Mouse (Mus musculus) cerebral cortex, adult 2 months (tissue): Measurements from ENCODE around the gene Trub2.

ENCODE experiments used
- WGBS: fragments of 180-500 bp; shearing (Covaris S2); methylation state at CpG from one replicate; pipeline ENCODE4 v1.1.7; 2018; 5-methylcytosine and 5-hydroxymethylcytosine counted together

Gene Trub2

DNA sequence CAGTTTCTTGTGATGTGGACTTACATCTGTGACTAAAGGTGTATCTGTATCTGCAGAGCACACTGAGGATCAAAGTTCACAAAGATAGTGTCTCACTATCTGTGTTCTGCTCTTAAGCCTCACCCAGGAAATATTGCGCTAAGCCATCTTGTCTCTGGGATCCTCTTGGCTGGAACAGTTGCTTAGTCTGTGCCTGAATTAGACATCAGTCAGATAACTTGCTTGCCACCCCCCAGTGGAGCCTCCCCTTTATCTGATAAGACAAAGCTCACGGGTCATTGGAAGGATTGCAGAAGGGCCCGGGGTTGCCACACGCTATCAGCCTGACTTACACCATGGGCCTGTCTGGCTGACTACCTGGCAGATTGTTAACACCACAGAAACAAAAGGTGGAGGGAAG lies 15.0 kb downstream of the Trub2 start:
- WGBS, result 94% methylated on average over 4 of the region's 4 CpGs

DNA sequence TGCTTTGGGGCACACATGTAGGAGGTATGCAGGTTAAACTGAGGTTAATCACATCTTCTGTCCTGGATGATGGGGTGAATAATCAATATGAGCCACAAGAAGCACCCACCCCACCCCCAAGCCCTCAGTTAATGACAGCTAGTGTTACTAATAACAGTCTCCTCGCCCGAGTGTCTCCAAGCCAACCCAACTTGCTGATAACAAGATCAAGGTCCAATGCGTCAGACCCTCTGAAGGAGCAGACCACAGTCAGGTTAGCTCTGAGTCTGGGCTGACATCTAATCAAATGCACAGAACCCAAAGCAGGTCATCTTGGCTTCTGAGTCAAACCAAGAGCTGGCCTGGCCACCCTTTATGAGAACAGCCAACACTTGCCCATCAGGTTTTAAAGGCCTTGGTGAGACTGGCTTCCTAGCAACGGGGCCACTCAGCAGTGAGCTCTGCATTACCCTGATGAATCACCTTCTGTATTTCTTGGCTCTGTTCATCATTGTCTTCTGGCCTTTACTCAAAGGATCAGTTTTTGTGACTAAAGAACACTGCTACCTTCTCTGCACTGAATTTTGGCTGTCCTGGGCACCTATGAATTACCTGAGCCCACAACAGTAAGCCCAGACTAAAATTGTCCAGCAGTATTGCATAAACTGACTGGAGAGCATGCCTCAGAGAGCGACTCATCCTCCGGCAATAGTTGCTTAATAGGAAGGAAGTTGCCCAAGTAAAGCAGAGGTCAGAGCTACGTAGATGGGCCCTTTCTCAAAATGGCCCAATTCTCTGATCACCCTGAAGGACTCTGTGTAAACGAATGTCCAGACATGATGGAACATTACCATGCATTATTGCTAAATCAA lies 16.5 kb downstream of the Trub2 start:
- 77% methylated on average over 8 of the region's 8 CpGs for WGBS

DNA sequence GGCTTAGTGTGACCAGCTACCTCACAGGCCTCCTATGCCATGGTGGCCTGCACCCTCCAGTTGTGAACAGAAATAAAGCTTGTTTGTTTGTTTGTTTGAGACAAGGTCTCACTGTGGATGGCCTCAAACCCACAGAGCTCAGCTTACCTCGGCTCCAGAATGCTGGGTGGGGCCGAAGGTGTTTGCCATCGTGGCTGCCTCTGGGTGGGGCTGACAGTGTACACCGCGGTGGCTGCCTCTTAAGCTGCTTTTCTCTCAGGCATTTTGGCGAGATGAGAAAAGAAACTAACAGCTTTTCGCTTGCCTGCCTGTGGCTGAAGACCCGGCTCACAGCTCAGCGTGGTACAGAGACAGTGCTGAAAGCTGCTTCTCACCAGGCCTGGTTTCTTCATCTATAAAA lies 19.4 kb downstream of the Trub2 start:
- WGBS, result 69% methylated on average over 9 of the region's 9 CpGs

DNA sequence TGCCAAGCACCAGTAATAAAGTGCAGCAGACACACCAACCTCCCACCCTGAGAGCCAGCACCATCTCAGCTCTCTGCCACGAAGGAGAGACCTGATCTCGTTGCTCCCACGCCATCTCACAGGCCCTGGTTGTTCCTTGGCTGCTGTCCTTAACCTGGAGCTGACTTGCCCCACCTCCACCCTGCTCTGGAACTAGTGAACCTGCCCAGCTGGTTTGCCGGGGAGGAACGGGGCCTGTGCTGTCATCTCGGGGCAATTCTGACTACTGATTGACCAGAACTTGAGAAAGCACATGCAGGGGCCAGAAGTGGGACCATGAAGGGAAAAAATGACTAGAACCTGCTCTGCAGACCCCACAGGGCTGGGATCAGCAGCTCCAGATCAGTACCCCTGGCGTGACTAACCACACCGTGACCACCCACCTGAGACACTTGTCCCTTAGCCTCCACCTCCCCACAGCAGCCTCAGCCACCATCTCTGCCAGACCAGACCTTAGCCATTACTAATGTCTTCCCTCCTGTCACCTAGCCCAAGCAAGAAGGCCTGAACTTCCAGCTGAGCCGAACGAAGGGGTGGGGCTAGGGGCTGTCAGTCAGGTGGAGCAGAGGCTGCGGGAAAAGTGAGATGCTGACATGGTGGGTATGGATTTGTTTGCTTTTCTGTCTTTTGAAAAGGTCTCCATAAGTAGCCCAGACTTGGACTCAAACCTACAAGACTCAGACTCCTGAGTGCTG lies 20.2 kb downstream of the Trub2 start:
- WGBS, result 73% methylated on average over 11 of the region's 11 CpGs

DNA sequence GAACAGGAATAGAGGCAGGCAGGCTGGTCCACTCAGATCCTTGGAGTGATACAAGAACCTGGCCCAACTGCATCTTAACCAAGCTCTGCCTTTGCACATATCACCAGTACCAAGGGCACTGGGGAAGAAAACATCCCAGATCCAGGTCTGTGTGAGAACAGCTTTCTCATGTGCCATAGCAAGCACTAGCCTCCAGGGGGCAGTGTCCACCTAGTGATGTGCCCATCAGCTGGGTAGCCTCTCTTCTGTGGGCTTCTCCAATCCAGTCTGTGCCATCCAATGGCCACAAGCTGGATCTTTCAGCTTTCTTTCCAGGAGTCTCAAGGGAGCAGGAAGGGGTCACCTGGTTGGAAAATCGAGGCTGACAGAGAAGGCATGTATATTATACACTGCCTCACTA lies 23.5 kb downstream of the Trub2 start:
- 0% methylated on average over 1 of the region's 1 CpGs for WGBS

DNA sequence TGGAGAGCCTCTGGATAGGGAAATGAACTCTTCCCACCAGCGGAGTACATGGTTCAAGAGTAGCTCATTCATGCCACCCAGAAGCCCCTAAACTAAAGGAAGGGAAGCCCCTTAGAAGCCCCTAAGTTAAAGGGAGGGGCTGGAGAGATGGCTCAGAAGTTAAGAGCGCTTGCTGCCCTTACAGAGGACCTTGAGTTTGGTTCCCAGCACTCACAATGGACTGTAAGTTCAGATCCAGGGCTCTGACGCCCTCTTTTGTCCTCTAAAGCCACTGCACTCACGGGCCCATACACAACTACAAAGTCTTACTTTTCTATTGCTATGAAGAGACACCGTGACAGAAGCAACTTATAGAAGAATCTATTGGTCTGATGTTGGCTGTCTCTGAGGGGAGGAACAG lies 35.9 kb downstream of the Trub2 start:
- 93% methylated on average over 5 of the region's 5 CpGs for WGBS

DNA sequence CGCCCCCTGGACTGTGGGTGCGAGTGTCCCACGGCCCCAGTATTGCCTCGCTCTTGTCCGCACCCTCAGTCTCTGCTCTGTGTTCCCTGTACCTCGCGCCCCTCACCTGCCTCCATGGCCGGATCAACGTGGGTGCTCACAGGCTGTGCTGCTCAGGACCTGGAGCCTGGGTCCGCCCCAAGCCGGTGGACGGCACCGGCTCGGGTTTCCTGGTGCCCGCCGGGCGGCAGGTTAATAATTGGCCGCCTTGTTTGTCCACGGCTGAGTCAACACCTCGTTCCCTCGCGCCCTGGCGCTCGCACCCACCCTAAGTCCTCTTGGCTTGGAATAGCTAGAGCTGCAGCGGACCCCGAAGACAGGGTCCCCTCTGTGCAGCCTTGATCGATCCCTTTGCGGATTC lies 36.8 kb downstream of the Trub2 start, which contains the start of gene Gm13420:
Gm13420 (minus strand) TSS at position 189 of the 400 bp plus-strand sequence.
- WGBS, result 12% methylated on average over 28 of the region's 28 CpGs

DNA sequence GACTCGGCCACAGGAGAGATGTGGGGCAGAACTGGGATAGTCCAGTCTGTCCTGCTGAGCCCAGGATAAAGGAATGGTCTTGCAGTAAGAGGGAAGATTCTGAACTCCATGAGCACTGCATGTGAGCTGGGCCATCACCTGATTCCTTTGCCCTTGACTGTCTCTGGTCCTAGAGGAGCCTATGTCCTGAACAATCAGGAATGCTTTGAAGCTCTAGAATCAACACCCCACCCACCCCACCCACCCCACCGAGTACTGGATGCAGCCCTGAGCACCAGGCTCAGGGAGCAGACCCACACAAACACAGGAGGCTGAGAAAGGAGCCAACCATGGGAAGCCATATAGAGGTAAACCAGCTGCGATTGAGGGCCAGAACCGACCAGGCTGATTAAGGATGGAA lies 39.8 kb downstream of the Trub2 start:
- 66% methylated on average over 4 of the region's 4 CpGs for WGBS

DNA sequence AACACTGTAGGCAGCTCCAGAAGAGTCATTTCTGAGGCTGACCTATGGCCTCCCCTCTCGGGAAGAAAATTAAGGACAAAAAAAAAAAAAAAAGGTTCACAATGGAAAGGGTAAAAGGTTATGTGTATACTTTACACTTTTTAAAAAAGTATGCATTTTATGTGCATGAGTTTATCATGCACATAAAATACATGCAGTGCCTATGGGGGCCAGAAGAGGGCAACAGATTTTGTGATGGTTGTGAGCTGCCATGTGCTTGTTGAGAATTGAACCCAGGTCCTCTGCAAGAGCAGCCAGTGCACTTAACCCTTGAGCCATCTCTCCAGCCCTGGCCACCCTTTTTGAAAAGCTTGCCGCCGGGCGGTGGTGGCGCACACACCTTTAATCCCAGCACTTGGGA lies 40.5 kb downstream of the Trub2 start:
- 58% methylated on average over 5 of the region's 5 CpGs for WGBS

DNA sequence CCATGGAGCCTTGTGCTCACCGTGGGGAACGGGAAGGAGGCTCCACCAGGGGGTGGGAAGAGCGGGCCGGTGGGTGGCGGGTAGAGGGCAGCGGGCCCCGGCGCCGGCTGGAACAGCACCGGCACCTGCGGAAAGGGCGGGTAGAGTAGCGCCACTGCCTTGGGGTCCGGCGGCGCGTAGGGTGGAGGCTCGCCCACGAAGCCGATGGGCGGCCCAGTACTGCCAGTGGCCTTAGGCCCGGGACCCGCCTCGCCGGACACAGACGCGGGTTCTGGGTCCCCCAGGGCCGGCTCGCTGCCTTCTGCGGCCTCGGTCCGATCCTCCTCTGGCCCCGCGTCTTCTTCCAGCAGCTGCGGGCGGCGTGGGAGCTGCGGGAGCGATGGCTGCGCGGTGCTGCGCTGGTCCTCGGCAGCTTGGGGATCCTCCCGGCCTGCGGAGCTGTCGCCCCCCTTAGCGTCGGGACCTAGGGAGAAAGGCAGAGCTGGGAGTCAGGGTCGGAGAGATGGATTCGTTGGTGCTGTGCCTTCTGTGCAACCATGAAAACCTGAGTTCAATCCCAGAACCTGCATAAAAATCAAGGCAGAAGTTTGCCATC lies 41.0 kb downstream of the Trub2 start:
- 2% methylated on average over 50 of the region's 50 CpGs for WGBS

DNA sequence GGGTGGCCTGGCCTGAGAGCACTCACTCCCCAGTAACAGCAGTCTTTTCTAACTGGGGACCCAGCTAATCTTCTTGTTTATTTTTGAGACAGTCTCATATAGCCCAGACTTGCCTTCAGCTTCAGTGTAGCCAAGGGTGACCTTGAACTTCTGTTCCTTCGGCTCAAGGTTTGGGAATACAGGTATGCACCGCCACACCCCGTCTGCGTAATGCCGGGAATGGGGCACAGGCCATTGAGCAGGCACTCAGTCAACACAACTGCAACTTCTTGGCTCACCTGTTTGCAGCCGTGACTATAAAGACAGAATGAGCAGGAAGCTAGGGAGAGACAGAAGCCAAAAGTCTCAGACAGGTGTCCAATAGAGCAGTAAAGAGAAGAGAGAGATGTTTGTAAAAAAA lies 44.0 kb downstream of the Trub2 start:
- WGBS, result 90% methylated on average over 6 of the region's 6 CpGs

DNA sequence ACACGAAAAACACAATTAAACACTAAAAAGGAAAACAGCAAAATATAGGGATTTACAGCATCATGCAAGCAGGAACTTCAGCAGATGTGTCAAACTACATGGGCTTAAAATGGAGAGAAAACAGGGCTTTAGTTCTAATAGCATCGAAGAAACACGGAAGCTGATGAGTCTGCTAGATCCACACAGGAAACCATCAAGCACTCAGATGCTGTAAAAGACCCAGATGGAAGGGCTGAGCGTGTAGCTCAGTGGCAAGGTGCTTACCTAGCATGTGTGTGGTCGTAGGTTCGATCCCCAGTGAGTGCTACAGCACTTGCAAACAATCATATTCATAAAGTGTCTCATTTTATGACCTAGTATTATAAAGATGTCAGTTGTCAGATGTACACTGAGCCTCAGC lies 47.1 kb downstream of the Trub2 start:
- 88% methylated on average over 6 of the region's 6 CpGs for WGBS

DNA sequence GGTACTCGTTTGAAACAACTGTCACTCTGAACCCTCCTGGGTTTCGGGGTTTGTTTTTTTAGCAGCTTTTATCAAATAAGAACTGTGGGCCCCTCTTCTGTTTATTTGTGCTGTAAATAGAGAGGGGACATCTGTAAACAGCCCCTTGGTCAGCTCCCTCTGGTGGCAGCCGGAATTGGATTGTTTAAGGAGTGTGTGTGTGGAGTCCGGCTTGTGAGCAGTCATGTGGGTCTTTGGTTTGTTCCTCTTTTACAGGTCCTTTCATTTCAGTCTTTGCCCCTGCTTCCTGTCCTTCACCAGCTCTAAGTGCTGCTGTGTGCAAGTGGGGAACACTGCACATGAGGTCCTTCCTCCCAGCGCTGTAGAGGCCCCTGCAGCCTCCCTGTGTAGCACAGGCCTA lies 48.9 kb downstream of the Trub2 start:
- 71% methylated on average over 5 of the region's 5 CpGs for WGBS

DNA sequence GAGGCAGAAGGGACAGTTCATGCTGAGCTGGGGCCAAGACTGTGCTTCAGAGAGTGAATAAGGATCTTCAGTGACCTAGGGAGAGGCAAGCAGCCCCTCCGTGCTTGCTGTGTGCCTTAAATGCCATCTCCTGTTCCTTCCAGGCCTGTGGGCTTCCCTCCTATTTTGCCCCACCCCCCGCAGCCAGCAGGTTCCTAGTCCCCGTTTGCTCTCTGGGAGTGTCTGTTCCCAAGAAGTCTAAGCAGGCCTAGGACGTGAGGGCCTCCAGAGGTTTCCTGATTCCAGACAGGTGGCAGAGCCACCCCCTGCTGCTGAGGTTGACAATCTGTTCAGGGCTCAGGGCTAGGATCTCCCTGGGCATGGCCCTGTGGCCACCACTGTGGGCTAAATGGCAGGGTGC lies 49.5 kb downstream of the Trub2 start:
- WGBS, result 71% methylated on average over 4 of the region's 4 CpGs

DNA sequence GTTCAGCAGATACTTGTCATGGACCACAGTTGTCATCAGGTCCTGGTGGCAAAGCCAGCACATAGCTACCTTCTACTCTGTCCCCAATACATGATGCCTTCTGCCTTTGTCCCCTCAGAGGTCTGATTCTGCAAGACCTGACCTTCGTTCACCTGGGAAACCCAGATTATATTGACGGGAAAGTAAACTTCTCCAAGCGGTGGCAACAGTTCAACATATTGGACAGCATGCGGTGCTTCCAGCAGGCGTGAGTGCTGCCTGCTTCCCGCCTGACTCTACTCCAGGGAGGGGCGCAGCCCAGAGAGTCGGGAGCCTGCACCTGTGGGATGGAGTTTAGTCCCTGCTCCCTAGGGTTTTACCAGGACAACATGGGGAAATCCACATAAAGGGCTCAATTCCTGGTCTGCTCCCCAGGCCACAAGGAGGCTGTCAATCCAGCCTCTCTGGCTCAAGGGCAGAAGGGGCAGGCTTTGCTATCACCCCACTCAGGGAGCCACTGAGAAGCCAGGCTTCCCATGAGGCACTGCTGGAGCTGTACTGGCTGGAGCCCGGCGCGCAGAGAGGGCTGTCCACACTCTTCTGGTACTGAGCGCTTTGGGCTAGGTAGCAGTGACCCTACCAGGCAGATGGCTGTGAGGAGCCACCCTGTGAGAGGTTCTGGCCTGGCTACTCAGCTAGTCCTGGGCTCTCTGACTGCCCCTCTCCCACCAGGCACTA lies 50.9 kb downstream of the Trub2 start:
- 84% methylated on average over 12 of the region's 12 CpGs for WGBS

DNA sequence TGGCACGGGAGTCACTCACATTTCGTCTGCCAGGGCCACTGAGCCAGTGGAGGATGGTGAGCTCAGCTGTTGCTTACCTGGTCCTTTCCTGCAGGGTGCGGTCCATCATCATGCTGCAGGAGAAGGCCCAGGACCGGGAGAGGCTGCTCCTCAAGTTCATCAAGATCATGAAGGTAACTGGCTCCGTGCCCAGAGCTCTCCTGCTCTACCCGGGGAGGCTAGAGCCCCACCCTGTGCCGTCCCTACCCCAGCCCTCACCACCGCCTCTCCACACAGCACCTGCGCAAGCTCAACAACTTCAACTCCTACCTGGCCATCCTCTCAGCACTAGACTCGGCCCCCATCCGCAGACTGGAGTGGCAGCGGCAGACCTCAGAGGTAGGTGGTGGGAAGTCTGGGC lies 52.6 kb downstream of the Trub2 start:
- WGBS, result 91% methylated on average over 12 of the region's 12 CpGs

DNA sequence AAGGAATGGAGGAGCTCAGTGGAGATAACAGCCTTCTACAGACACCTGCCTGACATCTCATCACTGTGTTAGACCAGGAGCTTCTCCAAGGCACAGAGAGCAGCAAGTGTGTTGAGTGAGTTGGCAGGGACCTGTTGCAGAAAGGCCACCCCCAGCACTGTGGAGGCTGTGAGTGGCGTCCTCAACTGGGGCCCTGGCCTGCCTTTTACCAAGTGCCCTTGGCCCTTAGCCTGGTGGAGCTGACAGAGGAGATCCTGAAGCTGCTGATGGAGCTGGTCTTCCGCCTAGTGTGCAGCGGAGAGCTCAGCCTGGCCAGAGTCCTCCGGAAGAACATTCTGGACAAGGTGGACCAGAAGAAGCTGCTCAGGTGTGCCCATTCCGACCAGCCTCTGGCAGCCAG lies 55.0 kb downstream of the Trub2 start:
- WGBS, result 92% methylated on average over 5 of the region's 5 CpGs

DNA sequence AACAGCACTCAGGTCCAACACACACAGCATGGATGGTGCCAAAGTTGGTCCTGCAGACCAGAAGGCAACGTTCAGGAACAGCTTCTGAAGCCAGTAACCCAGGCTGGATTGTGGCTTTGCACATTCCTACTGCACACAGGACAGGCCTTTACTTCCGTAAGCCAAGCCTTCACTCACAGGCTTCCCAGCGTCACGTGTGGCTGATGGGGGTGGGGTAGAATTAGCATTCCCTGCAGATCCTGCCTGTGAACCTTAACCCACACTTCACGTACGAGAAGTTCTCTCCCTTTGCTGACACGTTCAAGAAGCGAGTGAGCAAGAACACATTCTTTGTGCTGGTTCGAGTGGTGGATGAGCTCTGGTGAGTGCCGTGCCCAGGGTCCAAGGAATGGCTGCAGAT lies 55.7 kb downstream of the Trub2 start:
- 86% methylated on average over 10 of the region's 10 CpGs for WGBS

DNA sequence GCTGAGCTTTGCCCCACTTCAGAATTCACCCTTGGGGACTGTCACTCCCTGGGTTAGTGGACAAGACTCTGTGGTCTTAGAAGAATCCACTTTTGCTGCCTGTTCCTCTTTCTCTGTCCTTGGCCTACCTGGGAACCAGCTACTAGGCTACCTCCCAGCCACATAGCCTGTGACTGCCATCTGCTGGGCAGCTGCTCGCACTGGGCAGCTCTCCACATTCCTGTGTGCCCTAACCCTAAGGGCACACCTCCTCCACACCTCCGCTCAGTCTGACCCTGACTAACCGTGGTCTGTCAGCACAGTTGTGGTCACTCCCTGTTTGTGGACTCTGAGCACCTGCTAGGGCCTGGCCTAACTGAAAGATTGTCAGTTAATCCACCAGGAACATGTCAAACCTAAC lies 56.8 kb downstream of the Trub2 start:
- WGBS, result 71% methylated on average over 3 of the region's 3 CpGs

DNA sequence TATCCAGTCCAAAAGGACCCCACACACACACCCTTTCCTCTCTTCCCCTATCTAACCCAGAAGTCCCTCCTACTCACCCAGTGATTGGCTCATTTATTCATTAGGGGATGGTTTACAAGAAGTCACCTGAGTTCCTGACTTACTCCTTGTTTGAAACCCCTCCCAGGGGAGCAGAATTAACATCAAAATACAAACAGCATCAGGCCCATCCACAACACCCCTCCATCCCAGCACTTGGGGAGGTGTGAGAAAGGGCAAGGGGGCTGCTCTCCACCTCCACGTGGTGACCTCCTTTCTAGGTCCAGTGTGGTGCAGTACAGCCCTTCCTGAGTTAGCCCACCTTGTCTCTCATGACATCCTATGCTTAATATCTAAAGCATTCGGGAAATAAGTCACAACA lies 58.8 kb downstream of the Trub2 start:
- WGBS, result 61% methylated on average over 2 of the region's 2 CpGs

DNA sequence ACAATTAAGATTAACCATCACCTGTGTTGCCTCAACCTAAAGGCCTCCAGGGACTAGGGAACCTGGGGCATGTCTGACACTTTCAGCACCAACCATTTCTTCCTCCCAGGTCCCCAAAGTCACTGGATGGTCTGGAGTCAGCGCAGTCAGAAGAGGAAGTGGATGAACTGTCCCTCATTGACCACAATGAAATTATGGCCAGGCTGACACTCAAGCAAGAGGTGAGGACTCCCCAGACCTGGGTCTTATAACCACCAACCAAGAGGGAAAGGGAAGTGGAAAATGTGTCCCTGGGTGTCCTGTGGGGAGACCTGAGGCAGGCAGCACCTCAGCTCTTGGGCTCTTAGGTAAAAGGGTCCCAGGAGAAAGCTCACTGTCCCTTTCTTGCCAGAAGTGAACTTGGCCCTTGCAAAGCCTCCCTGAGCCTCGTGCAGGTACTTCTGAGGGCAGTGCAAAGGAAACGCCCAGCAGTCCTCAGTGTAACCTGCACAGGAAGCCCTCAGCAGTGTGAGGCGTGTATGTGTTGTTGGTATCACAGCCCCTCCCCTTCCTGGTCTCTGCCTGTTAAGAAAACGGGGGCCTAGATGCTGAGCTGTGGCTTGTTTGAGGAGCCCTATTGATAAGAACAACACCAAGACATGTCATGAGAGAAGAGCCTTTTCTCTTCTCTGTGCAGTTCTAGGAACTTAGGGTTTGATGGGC lies 63.5 kb downstream of the Trub2 start:
- 75% methylated on average over 5 of the region's 5 CpGs for WGBS

DNA sequence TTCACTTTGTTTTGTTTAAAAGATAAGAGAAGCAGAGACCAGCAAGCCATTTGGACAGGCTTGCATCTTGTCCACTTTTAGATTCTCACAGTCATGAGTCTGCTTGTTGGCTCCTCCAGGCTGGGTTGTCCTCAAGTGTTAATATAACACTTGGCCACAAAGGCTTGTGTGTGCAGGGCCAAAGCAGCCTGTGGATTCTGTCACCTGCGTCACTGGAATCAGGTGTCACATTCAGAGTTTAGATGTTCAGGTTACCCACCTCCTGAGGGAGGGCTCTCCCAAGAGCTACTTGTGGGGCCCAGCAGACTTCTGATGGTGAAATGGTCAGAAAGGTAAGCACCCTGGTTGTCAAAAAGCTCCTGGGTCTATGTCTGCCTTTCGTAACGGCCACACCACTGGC lies 65.2 kb downstream of the Trub2 start:
- WGBS, result 94% methylated on average over 3 of the region's 3 CpGs
